Mouse (Mus musculus): ENCODE measurements around the gene Prl2c3. TPM values are rescaled to one million over a fixed set of nuclear protein-coding genes. Genes with fewer than 3 reads are reported as not detected.
"Not testable (repeated sequence)": the region's sequence is repeated elsewhere in the genome, so short reads cannot be mapped to it uniquely, and the experiment has no call there.

The Prl2c3 gene
- total RNA-seq (2021) (not detected), polyA plus RNA-seq (2012; rRNA removed) (not detected in 2 replicates)
- long read RNA-seq: 0 reads

DNA sequence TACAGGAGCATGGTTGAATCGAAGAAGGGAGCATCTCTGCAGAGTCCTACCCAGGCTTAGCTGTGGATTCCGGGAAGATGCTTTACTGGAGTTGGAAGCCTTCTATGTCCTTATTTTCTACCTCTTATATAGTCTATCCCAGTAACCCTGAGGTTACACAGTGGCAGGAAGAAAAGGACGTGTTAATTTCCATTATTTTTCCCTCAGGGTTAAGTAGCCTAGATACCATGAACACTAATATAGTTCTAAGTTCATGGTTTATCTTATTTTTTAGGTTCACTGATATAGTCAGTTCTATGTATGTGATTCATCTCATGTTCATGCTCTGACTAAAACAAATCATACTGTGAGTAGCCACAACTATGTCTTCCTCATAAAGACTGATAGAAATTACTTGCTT is at the start of gene Prl2c3:
Gene Prl2c3 (minus strand): TSS at position 101 of the 400 bp plus-strand sequence.
- DNase-seq: not testable (repeated sequence)

DNA sequence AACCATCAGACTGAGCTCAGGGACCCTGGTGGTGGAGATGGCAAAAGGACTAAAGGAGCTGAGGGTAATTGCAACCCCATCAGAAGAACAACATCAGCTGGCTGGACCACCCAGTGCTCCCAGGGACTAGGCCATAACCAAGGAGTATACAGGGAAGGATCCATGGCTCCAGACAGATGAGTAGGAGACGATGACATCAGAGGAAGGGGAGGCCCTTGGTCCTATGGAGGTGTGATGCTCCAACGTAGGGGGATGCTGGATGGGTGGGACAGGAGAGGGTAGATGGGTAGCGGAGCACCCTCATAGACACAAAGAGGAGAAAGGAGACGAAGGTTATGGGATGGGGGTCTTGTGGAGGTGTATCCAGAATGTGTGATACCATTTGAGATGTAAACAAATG is 48.4 kb upstream of the Prl2c3 start:
- not testable (repeated sequence) for DNase-seq

DNA sequence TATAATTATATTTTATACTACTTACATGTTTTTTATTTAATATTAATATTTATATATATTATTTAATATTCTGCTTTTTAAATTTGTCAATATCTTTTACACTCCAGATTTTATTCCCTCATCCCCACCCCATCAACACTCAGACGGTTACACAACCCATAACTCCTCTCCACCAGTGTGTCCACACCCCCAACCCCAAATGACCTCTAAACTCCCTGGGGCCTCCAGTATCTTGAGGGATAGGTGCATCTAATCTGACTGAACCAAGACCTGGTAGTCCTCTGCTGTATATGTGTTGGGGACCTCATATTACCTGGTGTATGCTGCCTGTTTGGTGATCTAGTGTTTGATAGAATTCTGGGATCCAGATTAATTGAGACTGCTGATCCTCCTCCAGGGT is 44.8 kb upstream of the Prl2c3 start:
- not testable (repeated sequence) for DNase-seq

DNA sequence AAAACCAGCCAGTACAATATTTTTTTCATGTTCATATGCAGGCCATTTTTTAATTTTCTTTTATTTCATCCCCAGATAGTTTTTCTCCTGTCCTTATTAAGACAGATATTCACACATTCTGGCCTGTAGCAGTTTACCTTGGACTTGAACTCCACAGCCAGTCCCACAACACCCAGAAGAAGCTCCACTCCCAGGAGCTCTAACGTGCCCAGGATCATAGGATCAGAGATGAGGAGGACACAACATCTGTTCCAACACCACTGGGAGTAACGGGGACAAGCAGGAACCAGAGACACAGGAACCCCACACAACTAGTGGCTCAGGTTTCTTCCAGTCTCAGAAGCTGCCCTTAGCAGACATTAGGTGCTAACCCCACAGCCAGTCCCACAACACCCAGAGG is 37.7 kb upstream of the Prl2c3 start:
- DNase-seq: not testable (repeated sequence)

DNA sequence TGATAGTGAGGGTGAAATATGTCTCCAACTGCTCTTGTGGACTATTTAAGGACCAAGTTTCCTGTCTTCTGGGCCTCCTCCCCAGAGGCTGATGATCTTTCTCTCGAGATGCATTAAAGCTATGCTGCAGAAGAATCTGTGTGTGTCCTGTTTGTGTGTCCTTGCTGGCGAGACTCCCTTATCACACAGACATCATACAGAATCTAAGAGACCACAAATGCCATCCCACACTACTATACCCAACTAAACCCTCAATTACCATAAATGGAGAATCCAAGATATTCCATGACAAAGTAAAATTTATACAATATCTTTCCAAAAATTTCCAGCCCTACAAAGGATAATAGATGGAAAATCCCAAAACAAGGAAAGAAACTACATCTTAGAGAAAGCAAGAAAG is 31.9 kb upstream of the Prl2c3 start:
- no peak for DNase-seq

DNA sequence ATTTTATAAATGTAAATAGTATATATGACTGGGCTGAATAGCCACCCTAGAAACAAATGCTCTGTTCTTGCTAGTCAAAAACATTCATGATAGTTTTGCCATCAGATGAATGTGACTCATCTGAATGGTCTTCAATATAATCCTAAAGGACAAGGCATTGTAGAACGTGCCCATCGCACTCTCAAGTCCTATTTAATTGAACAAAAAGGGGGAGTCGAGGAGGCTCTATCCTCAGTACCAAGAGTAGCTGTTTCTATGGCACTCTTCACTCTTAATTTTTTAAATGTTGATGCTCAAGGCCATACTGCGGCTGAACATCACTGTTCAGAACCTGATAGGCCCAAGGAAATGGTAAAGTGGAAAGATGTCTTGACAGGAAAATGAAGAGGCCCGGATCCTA is 29.2 kb upstream of the Prl2c3 start:
- DNase-seq: no peak

DNA sequence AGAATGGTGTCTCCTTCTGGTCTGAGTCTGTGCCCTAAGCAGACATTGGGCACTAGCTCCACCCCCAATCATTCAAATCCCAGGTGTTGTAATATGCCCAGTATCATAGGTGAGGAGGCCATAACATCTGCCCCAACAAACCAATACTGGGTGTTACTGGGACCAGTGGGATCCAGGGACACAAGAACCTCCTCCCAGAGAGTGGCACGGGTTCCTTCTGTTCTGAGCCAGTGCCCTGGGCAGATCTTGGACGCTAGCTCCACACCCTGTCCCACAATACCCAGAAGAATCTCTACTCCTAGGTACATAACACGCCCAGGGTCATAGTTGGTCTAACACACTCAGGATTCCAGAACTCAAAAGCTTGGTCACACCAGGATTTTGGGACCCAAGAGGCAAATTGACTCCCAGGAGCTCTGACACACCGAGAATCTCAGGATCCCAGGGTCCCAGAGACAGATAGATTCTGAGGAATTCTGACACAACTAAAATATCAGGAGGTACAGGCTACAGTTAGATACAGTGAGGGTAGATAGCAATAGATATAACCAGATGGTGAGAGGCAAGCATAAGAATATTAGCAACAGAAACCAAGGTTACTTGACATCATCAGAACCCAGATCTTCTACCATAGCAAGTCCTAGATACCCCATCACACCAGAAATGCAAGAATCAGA is 24.8 kb upstream of the Prl2c3 start:
- DNase-seq: not testable (repeated sequence)

DNA sequence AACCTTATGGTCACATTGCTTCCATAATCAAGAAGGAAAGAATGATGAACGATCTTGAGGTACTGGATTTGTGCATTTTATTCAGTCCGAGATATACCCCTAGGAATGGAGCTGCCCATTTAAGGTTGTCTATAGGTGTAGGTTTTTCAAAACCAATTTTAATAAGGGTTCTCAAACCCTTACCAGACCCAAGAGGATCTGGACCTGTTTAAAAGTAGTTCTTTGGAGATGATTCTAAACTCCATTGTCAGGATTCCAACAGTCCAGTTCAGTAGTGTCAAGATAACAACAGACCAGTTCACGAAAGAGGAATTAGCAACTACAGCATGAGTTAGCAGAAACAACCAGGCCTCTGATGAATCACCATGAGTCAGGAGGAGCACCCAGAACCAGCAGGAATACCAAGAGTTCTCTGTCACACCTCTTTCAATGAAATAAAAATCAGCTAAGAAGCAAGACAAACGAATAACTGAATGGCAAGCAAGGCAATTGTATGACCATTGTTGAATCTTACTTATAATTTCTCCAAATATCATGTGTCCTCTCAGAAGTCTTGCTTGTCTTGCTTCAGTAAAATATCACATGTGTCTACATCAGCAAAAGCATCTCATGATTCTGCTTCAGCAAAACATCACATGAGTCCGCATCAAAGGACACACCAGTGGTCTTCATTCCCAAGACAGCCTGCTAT is 14.0 kb upstream of the Prl2c3 start:
- DNase-seq: not testable (repeated sequence)

DNA sequence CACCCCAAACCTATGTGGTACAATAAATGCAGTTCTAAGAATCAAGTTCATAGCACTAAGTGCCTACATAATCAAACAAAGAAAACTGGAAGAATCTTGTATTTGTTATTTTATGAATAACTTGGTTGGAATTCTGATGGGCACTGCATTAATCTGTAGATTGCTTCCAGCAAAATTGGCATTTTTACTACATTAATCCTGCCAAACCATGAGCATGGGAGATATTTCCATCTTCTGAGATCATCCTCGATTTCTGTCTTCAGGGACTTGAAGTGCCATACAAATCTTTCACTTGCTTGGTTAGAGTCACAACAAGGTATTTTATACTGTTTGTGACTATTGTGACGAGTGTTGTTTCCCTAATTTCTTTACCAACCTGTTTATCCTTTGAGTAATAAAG is 9.7 kb upstream of the Prl2c3 start:
- DNase-seq: no peak

DNA sequence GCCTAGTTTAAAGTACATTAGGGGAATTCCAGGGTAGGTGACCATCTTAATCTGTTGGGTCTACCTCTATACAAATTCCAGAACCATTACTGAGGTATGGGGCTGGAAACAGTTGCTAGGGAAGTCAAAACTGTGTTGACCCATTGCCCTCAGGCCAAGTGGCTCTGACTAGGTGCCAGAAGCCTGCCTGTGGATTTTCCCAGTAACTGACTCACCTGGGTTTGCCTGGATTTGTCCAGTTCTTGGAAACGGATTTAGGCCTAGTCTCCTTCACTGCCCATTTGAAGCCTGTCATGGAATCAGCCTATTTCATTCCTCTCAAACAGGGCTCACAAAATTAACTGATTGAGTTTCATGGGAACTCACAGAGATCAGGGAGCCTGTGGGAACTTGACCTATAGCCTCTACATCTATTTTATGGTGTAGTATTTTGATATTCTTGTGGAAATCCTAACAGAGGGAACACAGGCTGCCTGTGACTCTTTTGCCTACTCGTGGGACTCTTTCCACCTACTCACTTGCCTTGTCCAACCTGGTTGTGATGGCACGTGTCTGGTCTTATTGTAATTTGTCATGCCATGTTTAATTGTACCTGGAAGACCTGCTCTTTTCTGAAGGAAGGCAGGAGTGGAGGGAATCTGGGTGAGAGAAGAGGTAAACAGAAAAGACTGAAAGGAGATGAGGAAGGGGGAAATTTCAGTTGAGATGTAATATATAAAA is 9.1 kb upstream of the Prl2c3 start:
- DNase-seq: not testable (repeated sequence)

DNA sequence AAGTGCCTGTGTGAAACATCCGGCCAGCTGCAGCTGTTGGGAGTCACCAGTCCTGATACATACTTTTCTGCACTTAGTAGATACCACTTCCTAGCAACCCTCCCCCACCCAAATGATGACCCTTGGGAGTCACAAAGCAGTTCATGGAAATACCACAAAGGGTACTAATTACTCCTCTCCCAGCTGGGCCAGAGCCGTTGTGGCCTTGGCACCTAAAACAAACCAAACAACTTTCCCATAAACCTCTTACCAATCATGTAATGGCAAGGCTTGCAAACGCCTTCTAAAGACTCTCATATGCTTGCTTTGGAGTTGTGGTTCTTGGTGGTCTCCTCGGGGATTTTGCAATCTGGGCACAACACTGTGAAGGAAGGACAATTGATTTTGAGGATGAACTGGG is 6.6 kb upstream of the Prl2c3 start:
- DNase-seq: not testable (repeated sequence)

DNA sequence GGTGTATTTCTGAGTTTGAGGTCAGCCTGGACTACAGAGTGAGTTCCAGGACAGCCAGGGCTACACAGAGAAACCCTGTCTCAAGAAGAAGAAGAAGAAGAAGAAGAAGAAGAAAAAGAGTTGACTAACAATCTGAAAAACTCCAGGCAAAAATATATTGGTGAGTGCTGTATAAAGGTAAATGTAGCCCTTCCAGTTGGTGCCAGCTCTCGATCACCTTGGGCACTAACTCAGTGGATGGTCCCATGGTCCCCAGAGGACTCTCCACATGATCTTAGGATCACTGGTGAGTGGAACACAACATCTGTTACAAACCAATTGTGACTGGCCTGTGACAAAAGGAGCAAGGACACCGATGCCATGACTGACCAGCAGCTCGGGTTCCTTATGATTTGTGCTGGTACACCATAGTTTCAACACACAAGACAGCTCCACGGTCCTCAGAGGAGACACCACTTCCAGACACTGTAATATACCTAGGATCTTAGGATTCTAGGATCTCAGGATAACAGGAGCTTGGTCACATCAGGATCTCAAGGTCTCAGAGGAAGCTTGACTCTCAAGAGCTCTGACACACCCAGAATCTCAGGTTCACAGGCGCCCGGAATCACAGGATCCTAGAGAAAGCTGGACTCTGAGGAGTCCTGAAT is 30.3 kb downstream of the Prl2c3 start:
- DNase-seq: not testable (repeated sequence)

Other genes with a start within 250 kb of the Prl2c3 start
- gene Ero1lb, start 234.2 kb downstream of the Prl2c3 start, total RNA-seq (2021): 10 to 100 TPM; 14.0 to 14.8 TPM
- 23.0 and 26.2 TPM in 2 replicates for gene Ero1lb, start 234.2 kb downstream of the Prl2c3 start, polyA plus RNA-seq (2012; rRNA removed)
- gene Prl2c2, start 205.3 kb upstream of the Prl2c3 start, total RNA-seq (2021): not detected
- not detected in 2 replicates for gene Prl2c2, start 205.3 kb upstream of the Prl2c3 start, polyA plus RNA-seq (2012; rRNA removed)

Data from adrenal gland, adult 2 months (tissue).